Mouse (Mus musculus) neural tube, embryonic 11.5 days (tissue): Measurements from ENCODE around the gene Ppa1. TPM values are rescaled to one million over a fixed set of nuclear protein-coding genes. Genes with fewer than 3 reads are reported as not detected.

Experiments
- ATAC-seq: fragments of 200-750 bp; cut with Nextera tagmentation; 2 replicates; pipeline ENCODE4 v1.8.0; 2017; ENCODE audit warnings: moderate number of reproducible peaks, mild to moderate bottlenecking, moderate TSS enrichment, moderate library complexity; ENCODE audit not compliant: insufficient read depth, low FRiP score, low TSS enrichment
- DNase-seq: peaks from one replicate; pipeline ENCODE4 v3.0.0-alpha.2; 2015; ENCODE audit warnings: low spot score
- H3K27ac ChIP-seq: fragments of 300-500 bp; sonication (generic); 2 replicates; pipeline ENCODE4 v1.5.1; 2014; ENCODE audit warnings: low read depth, mild to moderate bottlenecking, low read length
- H3K27me3 ChIP-seq: fragments of 300-500 bp; sonication (generic); 2 replicates; pipeline ENCODE4 v1.6.1; 2014; ENCODE audit warnings: mild to moderate bottlenecking, low read length, mixed read lengths; ENCODE audit not compliant: control insufficient read depth, insufficient read depth
- H3K36me3 ChIP-seq: fragments of 300-500 bp; sonication (generic); 2 replicates; pipeline ENCODE4 v1.6.1; 2014; ENCODE audit warnings: mild to moderate bottlenecking, low read length, moderate library complexity, mixed read lengths; ENCODE audit not compliant: control insufficient read depth, insufficient read depth
- H3K4me1 ChIP-seq: fragments of 300-500 bp; sonication (generic); 2 replicates; pipeline ENCODE4 v1.6.1; 2014; ENCODE audit warnings: low read length, mixed read lengths; ENCODE audit not compliant: control insufficient read depth, insufficient read depth
- H3K4me2 ChIP-seq: fragments of 300-500 bp; sonication (generic); 2 replicates; pipeline ENCODE4 v1.6.1; 2014; ENCODE audit warnings: low read depth, mild to moderate bottlenecking, moderate library complexity
- H3K4me3 ChIP-seq: fragments of 300-500 bp; sonication (generic); 2 replicates; pipeline ENCODE4 v1.5.1; 2014; ENCODE audit warnings: low read depth, low read length
- H3K9ac ChIP-seq: fragments of 300-500 bp; sonication (generic); 2 replicates; pipeline ENCODE4 v1.6.1; 2014; ENCODE audit warnings: mild to moderate bottlenecking, low read length
- H3K9me3 ChIP-seq: fragments of 300-500 bp; sonication (generic); 2 replicates; pipeline ENCODE4 v1.6.1; 2016; ENCODE audit warnings: low read length; ENCODE audit not compliant: control insufficient read depth
- WGBS: fragments of 180-500 bp; shearing (Covaris S2); extraction: QIAGEN DNeasy Blood & Tissue Kit; methylation state at CpG from one replicate; pipeline ENCODE4 v1.1.7; 2014; 5-methylcytosine and 5-hydroxymethylcytosine counted together
- polyA plus RNA-seq: library from polyadenylated mRNA; unstranded; fragments of >200 nt; fragmentation: Nextera tagmentation; extraction: Ambion mirVana; gene quantifications from 2 replicates; pipeline ENCODE4 v1.2.1, GENCODE M21; 2014

Ppa1 gene
- polyA plus RNA-seq, 1 experiment from 2014 or later: 285 TPM

DNA sequence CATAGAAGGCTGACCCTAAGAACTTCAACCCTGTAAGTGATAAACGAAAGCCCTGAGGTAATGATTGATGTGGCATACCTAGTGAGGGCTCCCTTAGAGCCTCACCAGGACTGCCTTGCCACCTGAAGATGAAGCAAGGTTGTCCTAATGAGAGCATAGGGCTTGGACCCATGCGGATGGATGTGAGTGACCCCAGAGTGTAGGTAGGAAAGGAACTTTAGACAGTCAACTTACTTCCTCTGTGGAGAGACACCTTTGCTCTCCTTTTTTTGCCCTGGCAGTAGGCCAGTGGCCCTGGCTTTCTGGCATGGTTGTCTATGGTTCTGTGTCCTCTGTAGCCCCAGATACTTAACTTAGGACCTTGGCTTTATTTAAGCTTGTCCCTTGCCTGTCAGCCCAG, 48.7 kb downstream of the Ppa1 start:
- Histone ChIP-seq H3K4me3 (peak overlapping the region; percentile 85), H3K4me2 (peak overlapping the region; percentile 100), H3K9me3 (no peaks in the 10 kb centered on the region), H3K4me1 (peaks cover 11% of the 10 kb centered on the region), H3K9ac (no peak overlapping the region), H3K27ac (no peak overlapping the region), H3K36me3 (peaks cover 6% of the 10 kb centered on the region; the same call in 1 of the 2 replicates), H3K27me3 (no peaks in the 10 kb centered on the region)
- WGBS: 90% methylated on average over 2 of the region's 2 CpGs
- ATAC-seq (no peak), DNase-seq (no peak)

DNA sequence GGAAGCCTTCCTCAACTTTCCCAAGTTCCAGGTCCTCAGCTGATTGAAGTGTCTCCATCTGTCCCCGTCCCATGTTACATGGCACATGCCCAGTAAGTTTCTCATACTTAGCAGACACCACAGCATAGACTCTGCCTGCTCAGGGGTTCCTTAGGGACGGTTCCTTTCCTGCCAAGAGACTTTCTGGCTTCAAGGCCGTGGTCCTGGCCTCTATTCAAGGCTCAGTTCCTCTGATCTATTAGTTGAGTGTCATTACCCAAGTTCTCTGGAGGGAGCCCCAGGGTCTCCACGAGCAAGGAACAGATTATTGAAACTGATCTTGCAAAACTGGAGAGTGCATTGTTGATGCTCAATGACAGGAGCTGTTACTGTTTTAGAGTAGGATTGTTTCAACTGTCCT, 56.3 kb downstream of the Ppa1 start:
- WGBS: 82% methylated on average over 4 of the region's 4 CpGs
- Histone ChIP-seq H3K36me3 (peaks cover 6% of the 10 kb centered on the region), H3K9ac (no peak overlapping the region), H3K27me3 (no peaks in the 10 kb centered on the region), H3K4me1 (no peaks in the 10 kb centered on the region), H3K4me2 (no peak overlapping the region), H3K4me3 (no peak overlapping the region), H3K27ac (no peak overlapping the region), H3K9me3 (no peaks in the 10 kb centered on the region)
- DNase-seq (no peak), ATAC-seq (no peak)

DNA sequence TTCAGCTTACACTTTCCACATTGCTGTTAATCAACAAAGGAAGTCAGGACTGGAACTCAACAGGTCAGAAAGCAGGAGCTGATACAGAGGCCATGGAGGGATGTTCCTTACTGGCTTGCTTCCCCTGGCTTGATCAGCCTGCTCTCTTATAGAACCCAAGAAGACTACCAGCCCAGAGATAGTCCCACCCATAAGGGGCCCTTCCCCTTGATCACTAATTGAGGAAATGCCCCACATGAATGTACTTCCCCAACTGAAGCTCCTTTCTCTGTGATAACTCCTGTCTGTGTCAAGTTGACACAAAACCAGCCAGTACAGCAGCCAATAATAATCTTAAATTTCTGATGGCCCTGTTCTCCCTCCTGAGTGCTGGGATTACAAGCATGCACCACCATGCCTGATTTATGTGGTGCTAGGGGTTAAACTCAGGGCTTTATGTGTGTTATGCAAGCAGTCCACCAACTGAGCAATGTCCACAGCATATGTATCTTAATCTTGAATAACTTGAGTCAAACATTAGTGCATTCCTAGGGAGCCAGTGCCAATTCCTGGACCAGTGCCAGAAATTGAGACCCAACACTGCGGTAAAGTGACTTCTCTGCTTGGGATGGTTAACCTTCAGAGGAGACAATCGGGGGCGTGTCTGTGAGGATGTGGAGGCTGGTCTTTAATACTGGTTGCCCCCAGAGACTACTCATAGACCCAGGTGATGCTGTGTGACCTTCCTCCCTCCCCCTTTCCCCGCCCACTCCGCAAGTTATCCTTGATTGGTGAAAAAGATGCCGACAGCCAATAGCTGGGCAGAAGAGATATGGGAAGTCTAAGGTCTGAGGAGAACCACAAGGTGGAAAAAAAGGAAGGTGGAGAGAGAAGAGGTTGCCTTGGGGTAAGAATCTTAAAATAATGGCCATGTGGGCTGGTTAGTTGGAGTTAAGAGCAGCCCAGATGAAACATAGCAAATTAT, 58.3 kb downstream of the Ppa1 start:
- no peaks in the 10 kb centered on the region for H3K27me3 ChIP-seq
- H3K4me2 ChIP-seq: no peak overlapping the region
- 76% methylated on average over 6 of the region's 6 CpGs for whole genome bisulfite sequencing
- no peak overlapping the region for H3K9ac ChIP-seq
- no peaks in the 10 kb centered on the region for H3K9me3 ChIP-seq
- H3K4me1 ChIP-seq: no peaks in the 10 kb centered on the region
- H3K27ac ChIP-seq: no peak overlapping the region
- H3K36me3 ChIP-seq: peaks cover 6% of the 10 kb centered on the region
- DNase-seq: no peak
- ATAC-seq: no peak
- no peak overlapping the region for H3K4me3 ChIP-seq

DNA sequence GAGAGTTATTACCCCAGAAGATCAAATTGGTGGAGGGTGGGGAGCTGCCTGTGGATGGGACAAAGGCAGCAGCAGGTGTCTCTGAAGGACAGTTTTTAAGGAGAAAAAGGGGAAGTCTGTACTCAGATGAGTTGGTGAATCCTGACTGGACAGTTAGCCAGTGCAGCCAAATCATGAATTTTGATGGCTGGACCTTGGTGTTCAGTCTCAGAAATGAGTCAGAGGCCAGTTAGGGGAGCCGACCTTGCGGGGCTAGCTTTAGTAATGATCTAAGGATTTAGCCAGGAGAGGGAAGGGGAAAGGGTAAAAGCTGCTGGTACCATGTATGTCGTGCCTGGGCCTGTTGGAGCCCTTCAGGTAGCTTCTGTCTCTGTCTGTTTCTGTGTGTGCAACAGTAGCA, 65.2 kb downstream of the Ppa1 start:
- no peak for DNase-seq
- Histone ChIP-seq H3K9ac (no peak overlapping the region), H3K36me3 (no peaks in the 10 kb centered on the region), H3K4me2 (no peak overlapping the region), H3K9me3 (no peaks in the 10 kb centered on the region), H3K27ac (no peak overlapping the region), H3K4me1 (peaks cover 6% of the 10 kb centered on the region; the same call in 1 of the 2 replicates), H3K4me3 (no peak overlapping the region), H3K27me3 (no peaks in the 10 kb centered on the region)
- WGBS: 79% methylated on average over 3 of the region's 3 CpGs
- no peak for ATAC-seq

DNA sequence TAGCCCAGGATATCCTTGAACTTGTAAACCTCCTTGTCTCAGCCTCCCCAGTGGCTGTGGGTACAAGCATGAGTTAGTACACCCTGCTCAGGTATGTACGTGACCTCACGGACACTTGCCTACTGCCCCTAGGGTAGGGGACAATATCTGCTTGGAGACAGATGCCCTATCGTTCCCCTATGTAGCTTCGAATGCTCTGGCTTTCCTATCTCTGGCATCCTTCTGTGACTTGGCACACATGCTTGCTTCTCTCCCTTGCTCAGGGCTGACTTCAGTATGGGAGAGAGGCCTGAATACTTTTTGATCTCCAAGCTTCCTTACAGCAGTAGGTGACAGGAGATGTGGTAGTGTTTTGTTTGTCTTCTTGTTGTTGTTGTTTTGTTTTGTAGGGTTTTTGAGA, 65.8 kb downstream of the Ppa1 start:
- H3K27me3 ChIP-seq: no peaks in the 10 kb centered on the region
- H3K9ac ChIP-seq: no peak overlapping the region
- no peak overlapping the region for H3K4me2 ChIP-seq
- H3K27ac ChIP-seq: no peak overlapping the region
- no peak overlapping the region for H3K4me3 ChIP-seq
- 95% methylated on average over 4 of the region's 4 CpGs for WGBS
- H3K36me3 ChIP-seq: no peaks in the 10 kb centered on the region
- H3K4me1 ChIP-seq: peaks cover 6% of the 10 kb centered on the region; the same call in 1 of the 2 replicates
- H3K9me3 ChIP-seq: no peaks in the 10 kb centered on the region
- ATAC-seq (no peak), DNase-seq (no peak)

DNA sequence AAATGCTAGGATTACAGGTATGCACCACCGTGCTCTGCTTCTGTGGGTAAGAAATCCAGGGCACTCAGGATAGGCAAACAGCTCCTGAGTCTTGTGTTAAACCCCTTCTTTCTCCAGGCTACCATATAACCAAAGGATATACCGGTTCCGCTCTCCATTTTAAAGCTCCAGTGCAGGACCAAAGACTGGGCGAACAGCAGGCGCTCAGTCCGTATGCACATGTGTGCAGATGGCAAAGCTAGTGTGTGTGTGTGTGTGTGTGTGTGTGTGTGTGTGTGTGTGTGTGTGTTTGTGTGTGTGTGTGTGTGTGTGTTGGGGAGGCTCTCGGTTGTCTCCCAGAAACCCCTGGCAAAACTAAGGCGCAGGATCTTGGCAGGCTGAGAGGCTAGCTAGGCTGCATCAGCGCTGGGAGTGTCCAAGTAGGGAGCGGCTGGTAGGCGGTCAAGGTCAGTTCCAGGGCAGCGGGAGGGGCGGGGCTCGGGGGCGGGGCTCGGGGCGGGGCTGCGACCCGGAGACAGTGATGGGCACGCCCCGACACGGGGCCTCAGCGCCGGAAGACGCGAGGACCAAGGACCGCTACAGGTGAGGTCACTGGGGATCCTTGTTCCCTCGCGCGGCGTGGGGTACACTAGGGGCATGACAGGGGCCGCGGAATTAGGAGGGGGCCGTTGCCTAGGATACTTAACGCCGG, 66.6 kb downstream of the Ppa1 start, which contains the start of gene Aifm2:
Aifm2 (plus strand) TSS at position 493 of the 691 bp plus-strand sequence.
- H3K4me3 ChIP-seq: peak within 1 kb of the TSS; percentile 45
- no peaks in the 10 kb centered on the region for H3K27me3 ChIP-seq
- H3K36me3 ChIP-seq: no peaks in the 10 kb centered on the region
- 15% methylated on average over 35 of the region's 36 CpGs for WGBS
- no peak within 1 kb of the TSS for H3K27ac ChIP-seq
- ATAC-seq (peak; percentile 82), DNase-seq (peak; percentile 72)
- peak within 1 kb of the TSS; percentile 78 for H3K4me2 ChIP-seq
- H3K9ac ChIP-seq: peak within 1 kb of the TSS; percentile 47
- no peaks in the 10 kb centered on the region for H3K9me3 ChIP-seq
- peaks cover 6% of the 10 kb centered on the region; the same call in 1 of the 2 replicates for H3K4me1 ChIP-seq

DNA sequence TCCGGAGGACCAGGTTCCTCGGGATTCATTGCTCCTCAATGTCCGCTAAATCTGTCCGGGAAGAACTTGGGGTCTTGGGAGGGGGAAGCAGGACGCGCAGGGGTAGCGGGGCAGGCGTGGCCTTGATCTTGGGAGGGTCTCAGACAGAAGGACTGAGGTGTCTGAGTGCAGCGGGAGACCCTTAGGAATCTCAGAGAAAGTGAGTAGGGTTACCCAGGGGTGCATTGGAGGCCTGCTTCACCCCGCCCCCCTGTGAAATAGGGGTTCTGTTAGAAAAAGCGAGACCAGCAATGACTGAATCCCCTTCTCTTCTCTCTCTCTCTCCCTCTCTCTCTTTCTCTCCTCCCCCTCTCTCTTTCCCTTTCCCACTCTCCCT, 67.1 kb downstream of the Ppa1 start:
- Histone ChIP-seq H3K27ac (no peak overlapping the region), H3K27me3 (no peaks in the 10 kb centered on the region), H3K36me3 (no peaks in the 10 kb centered on the region), H3K4me3 (peak overlapping the region; percentile 45), H3K9ac (peak overlapping the region; percentile 47), H3K9me3 (no peaks in the 10 kb centered on the region), H3K4me1 (peaks cover 6% of the 10 kb centered on the region; the same call in 1 of the 2 replicates), H3K4me2 (peak overlapping the region; percentile 78)
- peak; percentile 35; the same call in 1 of the 2 replicates for ATAC-seq
- DNase-seq: no peak
- 5% methylated on average over 11 of the region's 11 CpGs for WGBS

DNA sequence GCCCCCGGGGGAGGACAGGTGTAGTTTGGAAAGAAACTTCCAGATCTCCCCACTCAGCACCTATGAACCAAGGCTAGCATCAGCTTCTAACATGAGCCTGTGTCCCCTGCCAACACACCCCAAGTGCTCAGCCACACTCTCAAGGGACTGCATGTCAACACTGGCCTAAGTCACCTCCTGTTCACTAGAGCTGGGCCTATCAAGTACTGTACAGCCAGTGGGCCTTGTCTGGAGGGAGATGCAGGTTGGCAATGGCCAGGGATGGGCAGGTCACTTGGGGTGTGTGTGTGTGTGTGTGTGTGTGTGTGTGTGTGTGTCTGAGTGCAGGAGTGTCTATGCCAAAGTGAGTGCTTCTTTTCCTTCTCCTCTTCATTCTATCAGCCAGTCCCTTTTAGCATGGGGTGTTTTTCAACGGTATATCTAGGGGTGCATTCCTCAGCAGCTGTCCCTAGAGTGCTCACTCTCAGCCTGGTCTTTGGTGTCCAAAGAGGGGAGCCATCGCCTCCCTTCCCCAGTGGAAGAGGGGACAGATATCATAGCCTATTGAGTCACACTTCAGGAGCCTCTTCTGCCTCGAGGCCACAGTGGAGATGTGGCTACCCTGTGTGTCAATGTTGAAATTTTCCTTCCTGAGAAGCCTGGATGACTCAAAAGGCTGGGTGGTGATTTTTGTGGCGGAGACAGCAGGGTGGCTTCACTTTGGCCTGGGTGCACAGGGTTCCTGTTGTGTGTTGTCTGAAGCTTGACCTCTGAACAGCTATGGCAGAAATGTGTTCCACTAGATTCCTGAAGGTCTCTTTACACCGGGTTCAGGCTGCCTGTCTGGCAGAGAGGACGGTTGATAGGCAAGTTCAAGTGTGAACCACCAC, 67.9 kb downstream of the Ppa1 start:
- no peak for ATAC-seq
- whole genome bisulfite sequencing: 73% methylated on average over 7 of the region's 7 CpGs
- H3K4me1 ChIP-seq: peaks cover 6% of the 10 kb centered on the region; the same call in 1 of the 2 replicates
- no peak overlapping the region for H3K9ac ChIP-seq
- H3K9me3 ChIP-seq: no peaks in the 10 kb centered on the region
- H3K4me2 ChIP-seq: peak overlapping the region; percentile 78; the same call in 1 of the 2 replicates
- H3K27ac ChIP-seq: no peak overlapping the region
- no peaks in the 10 kb centered on the region for H3K36me3 ChIP-seq
- H3K4me3 ChIP-seq: no peak overlapping the region; the same call in 1 of the 2 replicates
- no peaks in the 10 kb centered on the region for H3K27me3 ChIP-seq
- DNase-seq: no peak
